Mouse (Mus musculus) heart, embryonic 13.5 days (tissue): Measurements from ENCODE around the gene Gm45618. TPM values are rescaled to one million over a fixed set of nuclear protein-coding genes. Genes with fewer than 3 reads are reported as not detected.
A peak's percentile ranks its signal among the peaks of the same experiment; 100 is the strongest.
"Not testable (repeated sequence)": the region's sequence is repeated elsewhere in the genome, so short reads cannot be mapped to it uniquely, and the experiment has no call there.

ENCODE experiments used
- ATAC-seq: fragments of 200-750 bp; cut with Nextera tagmentation; 2 replicates; pipeline ENCODE4 v1.8.0; 2017; ENCODE audit warnings: moderate TSS enrichment; ENCODE audit not compliant: insufficient number of reproducible peaks, low FRiP score, low TSS enrichment; ENCODE audit errors: extremely low read depth
- H3K27ac ChIP-seq: fragments of 300-500 bp; sonication (generic); replicated peaks from 2 replicates; pipeline ENCODE4 v1.5.1; 2015; ENCODE audit warnings: moderate library complexity, mild to moderate bottlenecking, inconsistent platforms
- H3K27me3 ChIP-seq: fragments of 300-500 bp; sonication (generic); replicated peaks from 2 replicates; pipeline ENCODE4 v1.6.1; 2015; ENCODE audit warnings: mild to moderate bottlenecking, inconsistent platforms
- H3K36me3 ChIP-seq: fragments of 300-500 bp; sonication (generic); 2 replicates; pipeline ENCODE4 v1.6.1; 2015; ENCODE audit warnings: mild to moderate bottlenecking, inconsistent platforms
- H3K4me1 ChIP-seq: fragments of 300-500 bp; sonication (generic); 2 replicates; pipeline ENCODE4 v1.6.1; 2015; ENCODE audit warnings: inconsistent platforms
- H3K4me2 ChIP-seq: fragments of 300-500 bp; sonication (generic); 2 replicates; pipeline ENCODE4 v1.6.1; 2015; ENCODE audit warnings: inconsistent platforms, mild to moderate bottlenecking, moderate library complexity
- H3K4me3 ChIP-seq: fragments of 300-500 bp; sonication (generic); 2 replicates; pipeline ENCODE4 v1.5.1; 2015; ENCODE audit warnings: moderate library complexity, mild to moderate bottlenecking, inconsistent platforms
- H3K9ac ChIP-seq: fragments of 300-500 bp; sonication (generic); 2 replicates; pipeline ENCODE4 v1.6.1; 2015; ENCODE audit warnings: inconsistent platforms, mild to moderate bottlenecking, moderate library complexity
- H3K9me3 ChIP-seq: fragments of 300-500 bp; sonication (generic); 2 replicates; pipeline ENCODE4 v1.6.1; 2016; ENCODE audit warnings: inconsistent platforms
- WGBS: fragments of 180-500 bp; shearing (Covaris S2); methylation state at CpG from one replicate; pipeline ENCODE4 v1.1.7; 2015; ENCODE audit warnings: mixed read lengths; 5-methylcytosine and 5-hydroxymethylcytosine counted together
- polyA plus RNA-seq: library from polyadenylated mRNA; unstranded; fragments of >200 nt; fragmentation: Nextera tagmentation; extraction: Ambion mirVana; gene quantifications from 2 replicates; pipeline ENCODE4 v1.2.1, GENCODE M21; 2015

Gm45618 gene
- polyA plus RNA-seq, 1 experiment from 2014 or later: not detected

DNA sequence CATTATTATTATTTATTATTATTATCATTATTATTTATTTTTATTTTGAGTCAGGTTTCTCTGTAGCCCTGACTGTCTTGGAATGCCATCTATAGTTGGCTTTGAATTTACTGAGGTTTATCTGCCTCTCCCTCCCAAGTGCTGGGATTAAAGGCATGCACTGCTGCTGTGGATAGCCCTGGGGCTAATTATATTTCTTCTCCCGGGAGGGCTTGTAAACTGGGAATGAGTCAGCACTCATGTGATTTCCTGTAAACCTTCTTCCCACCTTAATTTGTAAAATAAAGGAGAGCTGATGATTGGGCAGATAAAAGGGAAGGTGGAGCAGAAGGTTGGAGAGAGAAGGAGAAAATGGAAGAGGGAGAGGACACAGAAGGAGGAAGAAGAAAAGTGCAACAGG lies 20.2 kb upstream of the Gm45618 start:
- H3K9me3 ChIP-seq: no peaks in the 10 kb centered on the region
- no peak overlapping the region for H3K4me2 ChIP-seq
- ATAC-seq: no peak
- H3K4me3 ChIP-seq: no peak overlapping the region
- peaks cover 7% of the 10 kb centered on the region for H3K27me3 ChIP-seq
- WGBS: 3% methylated on average over 1 of the region's 1 CpGs
- H3K9ac ChIP-seq: no peak overlapping the region
- H3K4me1 ChIP-seq: peaks cover 9% of the 10 kb centered on the region
- H3K27ac ChIP-seq: no peak overlapping the region
- no peaks in the 10 kb centered on the region for H3K36me3 ChIP-seq

GRCm38 (mm10) chr7:142135934-142136333 lies 15.4 kb upstream of the Gm45618 start, which contains the start of gene Gm39115:
Gene Gm39115 (minus strand): TSS chr7:142136034.
- not testable (repeated sequence) for H3K4me1 ChIP-seq, H3K27ac ChIP-seq, H3K4me3 ChIP-seq, H3K9ac ChIP-seq, H3K36me3 ChIP-seq, H3K4me2 ChIP-seq, ATAC-seq, H3K9me3 ChIP-seq
- peaks cover 10% of the 10 kb centered on the region; the same call in 1 of the 2 replicates for H3K27me3 ChIP-seq
- WGBS: 36% methylated on average over 2 of the region's 2 CpGs

DNA sequence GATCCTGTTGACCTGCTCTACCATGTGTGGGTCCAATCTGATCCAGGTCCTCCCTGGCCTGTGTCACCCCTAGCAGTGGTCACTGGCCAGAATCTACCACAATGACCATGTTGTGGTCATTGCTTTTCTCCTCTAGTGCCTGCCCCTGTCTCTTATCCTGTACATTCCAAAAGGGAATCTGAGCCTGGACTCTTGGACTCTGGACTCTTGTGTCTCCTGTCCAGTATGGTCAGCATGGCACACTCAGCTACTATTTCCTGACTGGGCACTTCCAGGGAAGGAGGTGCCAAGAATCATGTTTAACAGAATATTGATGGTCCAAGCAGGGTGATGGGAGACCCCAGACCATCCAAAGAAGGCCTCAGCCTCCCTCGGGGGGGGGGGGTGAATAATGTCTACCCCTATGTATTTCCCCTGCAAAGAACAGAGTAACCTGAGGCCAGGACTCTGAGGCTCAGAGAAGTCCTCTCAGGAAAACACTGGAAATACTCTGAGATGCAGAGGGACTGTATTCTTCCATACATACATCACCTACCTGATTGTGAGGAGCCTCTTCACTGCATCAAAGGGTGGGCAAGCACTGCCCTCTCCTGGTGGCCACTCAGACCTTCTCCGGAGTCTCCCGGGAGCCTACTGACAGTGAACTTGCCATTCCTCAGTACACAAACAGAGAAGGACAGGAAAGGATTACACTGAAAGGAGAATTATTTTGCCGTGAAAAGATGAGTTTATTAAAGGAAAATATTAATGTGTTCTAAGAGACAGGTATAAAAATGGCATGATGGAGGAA lies 13.9 kb upstream of the Gm45618 start:
- Histone ChIP-seq H3K9me3 (no peaks in the 10 kb centered on the region), H3K4me3 (no peak overlapping the region), H3K27ac (no peak overlapping the region), H3K9ac (no peak overlapping the region), H3K27me3 (peaks cover 12% of the 10 kb centered on the region; the same call in 1 of the 2 replicates), H3K4me2 (no peak overlapping the region), H3K36me3 (no peaks in the 10 kb centered on the region), H3K4me1 (no peaks in the 10 kb centered on the region)
- no peak for ATAC-seq
- whole genome bisulfite sequencing: 39% methylated on average over 4 of the region's 4 CpGs

- Histone ChIP-seq H3K4me2 (no peak overlapping the region), H3K4me1 (no peaks in the 10 kb centered on the region), H3K9me3 (no peaks in the 10 kb centered on the region), H3K27me3 (peaks cover 15% of the 10 kb centered on the region; the same call in 1 of the 2 replicates), H3K36me3 (no peaks in the 10 kb centered on the region), H3K27ac (no peak overlapping the region), H3K9ac (no peak overlapping the region), H3K4me3 (no peak overlapping the region)
- no peak for ATAC-seq
- WGBS: 48% methylated on average over 4 of the region's 4 CpGs
Observed at GRCm38 (mm10) chr7:142128843-142129242, 8.3 kb upstream of the Gm45618 start.

GRCm38 (mm10) chr7:142119632-142120031 lies 897 bp downstream of the Gm45618 start:
- H3K4me1 ChIP-seq: no peaks in the 10 kb centered on the region
- no peak for ATAC-seq
- H3K27ac ChIP-seq: no peak overlapping the region
- whole genome bisulfite sequencing: 14% methylated on average over 5 of the region's 5 CpGs
- no peaks in the 10 kb centered on the region for H3K36me3 ChIP-seq
- H3K4me2 ChIP-seq: no peak overlapping the region
- no peaks in the 10 kb centered on the region for H3K9me3 ChIP-seq
- peaks cover 19% of the 10 kb centered on the region; the same call in 1 of the 2 replicates for H3K27me3 ChIP-seq
- H3K9ac ChIP-seq: no peak overlapping the region
- H3K4me3 ChIP-seq: no peak overlapping the region

DNA sequence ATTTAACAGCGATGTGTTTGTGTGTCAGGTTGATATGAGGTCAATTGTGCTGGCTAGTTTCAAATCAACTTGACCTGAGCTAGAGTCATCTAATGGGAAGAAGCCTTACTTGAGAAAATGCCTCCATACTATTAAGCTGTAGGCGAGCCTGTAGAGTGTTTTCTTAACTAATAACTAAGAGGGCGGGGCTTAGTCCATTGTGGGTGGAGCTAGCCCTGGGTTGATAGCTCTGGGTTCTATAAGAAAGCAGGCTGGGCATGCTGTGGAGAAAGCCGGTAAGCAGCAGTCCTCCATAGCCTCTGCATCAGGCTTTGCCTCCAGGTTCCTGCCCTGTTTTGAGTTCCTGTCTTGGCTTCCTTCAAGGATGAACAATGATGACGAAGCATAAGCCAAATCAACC lies 15.8 kb downstream of the Gm45618 start:
- no peak overlapping the region for H3K9ac ChIP-seq
- H3K27me3 ChIP-seq: peaks cover 14% of the 10 kb centered on the region
- no peak for ATAC-seq
- H3K36me3 ChIP-seq: no peaks in the 10 kb centered on the region
- 49% methylated on average over 5 of the region's 5 CpGs for WGBS
- no peak overlapping the region for H3K4me2 ChIP-seq
- no peaks in the 10 kb centered on the region for H3K9me3 ChIP-seq
- no peak overlapping the region for H3K4me3 ChIP-seq
- H3K27ac ChIP-seq: no peak overlapping the region
- H3K4me1 ChIP-seq: no peaks in the 10 kb centered on the region

DNA sequence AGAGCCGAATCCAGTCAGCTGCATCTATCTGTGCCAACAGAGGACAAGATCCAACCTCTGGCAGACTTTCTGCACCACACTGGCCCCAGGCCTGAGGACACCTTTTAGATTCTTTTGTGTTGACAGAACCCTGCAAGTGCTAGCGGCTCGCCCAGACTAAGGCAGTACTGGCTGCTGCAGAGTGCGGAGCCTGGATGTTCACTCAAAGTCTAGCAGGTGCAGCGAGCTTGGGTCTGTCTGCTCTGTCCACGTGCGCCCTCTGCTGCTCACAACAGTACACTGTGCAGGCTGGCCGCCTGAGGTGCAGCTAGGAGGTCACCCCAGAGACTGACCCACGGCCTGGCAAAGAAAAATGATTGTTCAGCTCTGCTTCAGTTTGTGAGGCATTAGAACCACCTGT lies 22.8 kb downstream of the Gm45618 start:
- peaks cover 28% of the 10 kb centered on the region for H3K4me1 ChIP-seq
- no peak for ATAC-seq
- peaks cover 49% of the 10 kb centered on the region for H3K27me3 ChIP-seq
- H3K36me3 ChIP-seq: no peaks in the 10 kb centered on the region
- H3K27ac ChIP-seq: no peak overlapping the region
- H3K9ac ChIP-seq: no peak overlapping the region
- no peak overlapping the region for H3K4me2 ChIP-seq
- WGBS: 8% methylated on average over 9 of the region's 9 CpGs
- H3K9me3 ChIP-seq: no peaks in the 10 kb centered on the region
- no peak overlapping the region for H3K4me3 ChIP-seq

GRCm38 (mm10) chr7:142096701-142097100 lies 23.8 kb downstream of the Gm45618 start:
- H3K9me3 ChIP-seq: no peaks in the 10 kb centered on the region
- H3K4me3 ChIP-seq: no peak overlapping the region
- H3K9ac ChIP-seq: no peak overlapping the region
- peaks cover 39% of the 10 kb centered on the region for H3K4me1 ChIP-seq
- H3K36me3 ChIP-seq: no peaks in the 10 kb centered on the region
- no peak overlapping the region for H3K4me2 ChIP-seq
- no peak for ATAC-seq
- 58% methylated on average over 4 of the region's 4 CpGs for WGBS
- peaks cover 49% of the 10 kb centered on the region for H3K27me3 ChIP-seq
- no peak overlapping the region for H3K27ac ChIP-seq

DNA sequence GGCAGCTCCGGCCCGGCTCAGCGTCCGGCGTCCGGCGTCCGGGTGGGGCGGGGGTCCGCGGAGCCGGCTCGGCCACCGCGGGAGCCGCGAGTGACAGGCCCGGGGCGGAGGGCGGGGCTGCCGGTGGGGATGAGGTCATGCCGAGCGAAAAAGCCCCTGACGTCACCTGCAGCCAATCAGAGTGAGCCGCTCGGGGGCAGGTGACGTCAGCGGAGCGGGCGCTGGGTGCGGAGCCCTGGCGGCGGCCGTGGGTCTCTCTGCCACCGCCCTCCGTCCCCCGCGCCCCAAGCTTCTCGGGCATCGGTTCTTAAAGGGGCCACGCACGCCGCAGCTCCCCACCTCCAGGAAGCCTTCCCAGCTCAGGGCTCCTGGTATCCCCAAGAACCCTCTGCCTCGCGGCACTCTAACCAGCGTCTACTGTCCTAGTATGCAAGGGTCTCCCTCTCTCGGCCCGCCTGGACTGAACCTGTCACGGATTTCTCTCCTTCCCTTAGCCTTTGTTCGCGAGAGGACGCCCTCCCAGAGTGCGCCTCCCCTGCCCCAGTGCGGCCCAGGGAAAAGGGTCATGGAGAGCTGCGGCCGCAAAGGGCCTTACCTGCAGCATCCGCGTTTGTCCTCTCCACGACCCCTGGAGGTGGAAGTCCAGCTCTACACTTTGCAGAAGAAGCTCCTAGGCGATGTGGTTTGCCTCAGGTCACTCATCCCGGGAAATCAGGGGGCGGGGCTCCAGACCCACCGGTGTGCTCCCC lies 25.2 kb downstream of the Gm45618 start, which contains the start of gene Dusp8:
Gene Dusp8, minus strand, starts transcription at position 661 of the 749 bp plus-strand sequence.
- Histone ChIP-seq H3K4me3 (peak within 1 kb of the TSS; percentile 88), H3K27me3 (peaks cover 46% of the 10 kb centered on the region), H3K36me3 (no peaks in the 10 kb centered on the region), H3K9me3 (no peaks in the 10 kb centered on the region), H3K4me2 (peak within 1 kb of the TSS; percentile 97), H3K4me1 (peaks cover 52% of the 10 kb centered on the region), H3K9ac (peak within 1 kb of the TSS; percentile 97), H3K27ac (peak within 1 kb of the TSS; percentile 86)
- ATAC-seq: peak; percentile 91
- under 1% methylated on average over 60 of the region's 63 CpGs for WGBS

- H3K4me2 ChIP-seq: peak overlapping the region; percentile 97
- no peak; the same call in 1 of the 2 replicates for ATAC-seq
Observed at GRCm38 (mm10) chr7:142094301-142095143, 26.0 kb downstream of the Gm45618 start.

More at GRCm38 (mm10) chr7:142094301-142095143, 26.0 kb downstream of the Gm45618 start:
- peak overlapping the region; percentile 88 for H3K4me3 ChIP-seq
- H3K27me3 ChIP-seq: peaks cover 37% of the 10 kb centered on the region
- H3K4me1 ChIP-seq: peaks cover 60% of the 10 kb centered on the region
- no peaks in the 10 kb centered on the region for H3K9me3 ChIP-seq
- peak overlapping the region; percentile 86 for H3K27ac ChIP-seq
- H3K9ac ChIP-seq: peak overlapping the region; percentile 97
- no peaks in the 10 kb centered on the region; the same call in 1 of the 2 replicates for H3K36me3 ChIP-seq
- WGBS: under 1% methylated on average over 89 of the region's 89 CpGs
